Mouse (Mus musculus) midbrain, embryonic 13.5 days (tissue): Measurements from ENCODE around the gene Asna1. TPM values are rescaled to one million over a fixed set of nuclear protein-coding genes. Genes with fewer than 3 reads are reported as not detected.

ENCODE experiments used
- ATAC-seq: fragments of 200-750 bp; cut with Nextera tagmentation; 2 replicates; pipeline ENCODE4 v1.8.0; 2017; ENCODE audit warnings: mild to moderate bottlenecking, moderate TSS enrichment, moderate library complexity
- H3K27ac ChIP-seq: fragments of 300-500 bp; sonication (generic); 2 replicates; pipeline ENCODE4 v1.5.1; 2015; ENCODE audit warnings: inconsistent platforms, mild to moderate bottlenecking, moderate library complexity
- H3K27me3 ChIP-seq: fragments of 300-500 bp; sonication (generic); 2 replicates; pipeline ENCODE4 v1.6.1; 2015; ENCODE audit warnings: mild to moderate bottlenecking, inconsistent platforms
- H3K36me3 ChIP-seq: fragments of 300-500 bp; sonication (generic); 2 replicates; pipeline ENCODE4 v1.6.1; 2015; ENCODE audit warnings: mild to moderate bottlenecking, inconsistent platforms
- H3K4me1 ChIP-seq: fragments of 300-500 bp; sonication (generic); replicated peaks from 2 replicates; pipeline ENCODE4 v1.6.1; 2015; ENCODE audit warnings: inconsistent platforms
- H3K4me2 ChIP-seq: fragments of 300-500 bp; sonication (generic); replicated peaks from 2 replicates; pipeline ENCODE4 v1.6.1; 2015; ENCODE audit warnings: moderate library complexity, mild to moderate bottlenecking, inconsistent platforms
- H3K4me3 ChIP-seq: fragments of 300-500 bp; sonication (generic); replicated peaks from 2 replicates; pipeline ENCODE4 v1.5.1; 2015; ENCODE audit warnings: mild to moderate bottlenecking, inconsistent platforms
- H3K9ac ChIP-seq: fragments of 300-500 bp; sonication (generic); replicated peaks from 2 replicates; pipeline ENCODE4 v1.6.1; 2015; ENCODE audit warnings: mild to moderate bottlenecking, inconsistent platforms
- H3K9me3 ChIP-seq: fragments of 300-500 bp; sonication (generic); 2 replicates; pipeline ENCODE4 v1.6.1; 2016; ENCODE audit warnings: mild to moderate bottlenecking, inconsistent platforms
- WGBS: fragments of 180-500 bp; shearing (Covaris S2); methylation state at CpG from one replicate; pipeline ENCODE4 v1.1.7; 2015; 5-methylcytosine and 5-hydroxymethylcytosine counted together
- polyA plus RNA-seq: library from polyadenylated mRNA; unstranded; fragments of >200 nt; fragmentation: Nextera tagmentation; extraction: Ambion mirVana; gene quantifications from 2 replicates; pipeline ENCODE4 v1.2.1, GENCODE M21; 2015

Asna1 gene
- polyA plus RNA-seq, 1 experiment from 2014 or later, result 151 TPM

- Histone ChIP-seq H3K9me3 (no peaks in the 10 kb centered on the region), H3K9ac (no peak overlapping the region), H3K27me3 (peaks cover 72% of the 10 kb centered on the region), H3K4me2 (no peak overlapping the region), H3K36me3 (no peaks in the 10 kb centered on the region), H3K27ac (no peak overlapping the region), H3K4me3 (no peak overlapping the region), H3K4me1 (peaks cover 7% of the 10 kb centered on the region; the same call in 1 of the 2 replicates)
- WGBS, result 15% methylated on average over 28 of the region's 28 CpGs
- ATAC-seq, result no peak
Measured at GRCm38 (mm10) chr8:85011242-85011641, 13.8 kb downstream of the Asna1 start.

GRCm38 (mm10) chr8:85007686-85008085 lies 17.4 kb downstream of the Asna1 start:
- ATAC-seq, result no peak
- H3K27ac ChIP-seq, result no peak overlapping the region
- H3K9me3 ChIP-seq, result no peaks in the 10 kb centered on the region
- H3K9ac ChIP-seq, result no peak overlapping the region
- H3K4me1 ChIP-seq, result no peaks in the 10 kb centered on the region
- no peak overlapping the region for H3K4me2 ChIP-seq
- H3K4me3 ChIP-seq, result no peak overlapping the region
- WGBS, result 15% methylated on average over 25 of the region's 25 CpGs
- H3K36me3 ChIP-seq, result peaks cover 3% of the 10 kb centered on the region
- peaks cover 50% of the 10 kb centered on the region for H3K27me3 ChIP-seq

- Histone ChIP-seq H3K4me3 (peak overlapping the region; percentile 15; the same call in 1 of the 2 replicates), H3K9me3 (no peaks in the 10 kb centered on the region), H3K4me1 (peaks cover 16% of the 10 kb centered on the region), H3K9ac (peak overlapping the region; percentile 49; the same call in 1 of the 2 replicates), H3K27ac (no peak overlapping the region), H3K4me2 (peak overlapping the region; percentile 46), H3K36me3 (peaks cover 15% of the 10 kb centered on the region), H3K27me3 (peaks cover 22% of the 10 kb centered on the region)
- peak; percentile 85 for ATAC-seq
- 1% methylated on average over 17 of the region's 19 CpGs for WGBS
Measured at GRCm38 (mm10) chr8:84997649-84998295, 27.3 kb downstream of the Asna1 start.

- Histone ChIP-seq H3K4me3 (no peak overlapping the region), H3K36me3 (peaks cover 11% of the 10 kb centered on the region; the same call in 1 of the 2 replicates), H3K9ac (no peak overlapping the region), H3K4me2 (no peak overlapping the region), H3K27me3 (peaks cover 22% of the 10 kb centered on the region), H3K9me3 (no peaks in the 10 kb centered on the region), H3K27ac (no peak overlapping the region), H3K4me1 (peaks cover 16% of the 10 kb centered on the region)
- 0 out of 2 replicates have a peak, but pooled peaks have one; percentile 17 for ATAC-seq
- 72% methylated on average over 5 of the region's 5 CpGs for WGBS
Measured at GRCm38 (mm10) chr8:84996978-84997377, 28.1 kb downstream of the Asna1 start.

GRCm38 (mm10) chr8:84995680-84996079 lies 29.4 kb downstream of the Asna1 start:
- H3K4me3 ChIP-seq, result no peak overlapping the region
- no peak overlapping the region for H3K4me2 ChIP-seq
- H3K9me3 ChIP-seq, result no peaks in the 10 kb centered on the region
- no peak overlapping the region for H3K27ac ChIP-seq
- H3K36me3 ChIP-seq, result peaks cover 6% of the 10 kb centered on the region; the same call in 1 of the 2 replicates
- peaks cover 22% of the 10 kb centered on the region for H3K27me3 ChIP-seq
- WGBS, result 20% methylated on average over 25 of the region's 25 CpGs
- ATAC-seq, result no peak
- H3K4me1 ChIP-seq, result peaks cover 22% of the 10 kb centered on the region
- H3K9ac ChIP-seq, result 0 out of 2 replicates have a peak overlapping the region, but pooled peaks have one; percentile 46

GRCm38 (mm10) chr8:84994375-84994774 lies 30.7 kb downstream of the Asna1 start:
- no peak overlapping the region for H3K9ac ChIP-seq
- H3K36me3 ChIP-seq, result peaks cover 6% of the 10 kb centered on the region; the same call in 1 of the 2 replicates
- no peaks in the 10 kb centered on the region for H3K9me3 ChIP-seq
- peaks cover 25% of the 10 kb centered on the region for H3K4me1 ChIP-seq
- 94% methylated on average over 9 of the region's 9 CpGs for WGBS
- no peak overlapping the region for H3K27ac ChIP-seq
- no peak overlapping the region for H3K4me2 ChIP-seq
- H3K27me3 ChIP-seq, result peaks cover 22% of the 10 kb centered on the region
- no peak overlapping the region for H3K4me3 ChIP-seq
- ATAC-seq, result no peak

GRCm38 (mm10) chr8:84990836-84991235 lies 34.2 kb downstream of the Asna1 start:
- Histone ChIP-seq H3K9ac (peak overlapping the region; percentile 71), H3K4me2 (peak overlapping the region; percentile 87), H3K9me3 (no peaks in the 10 kb centered on the region), H3K4me1 (peaks cover 23% of the 10 kb centered on the region), H3K36me3 (peaks cover 6% of the 10 kb centered on the region; the same call in 1 of the 2 replicates), H3K27me3 (peaks cover 42% of the 10 kb centered on the region), H3K27ac (peak overlapping the region; percentile 74), H3K4me3 (peak overlapping the region; percentile 59)
- WGBS, result 2% methylated on average over 15 of the region's 15 CpGs
- peak; percentile 41 for ATAC-seq

- Histone ChIP-seq H3K36me3 (peaks cover 6% of the 10 kb centered on the region; the same call in 1 of the 2 replicates), H3K4me1 (peaks cover 22% of the 10 kb centered on the region), H3K9me3 (no peaks in the 10 kb centered on the region), H3K9ac (peak within 1 kb of the TSS; percentile 71), H3K27ac (peak within 1 kb of the TSS; percentile 74), H3K4me3 (peak within 1 kb of the TSS; percentile 59), H3K4me2 (peak within 1 kb of the TSS; percentile 87), H3K27me3 (peaks cover 37% of the 10 kb centered on the region)
- 0% methylated on average over 28 of the region's 28 CpGs for WGBS
- ATAC-seq, result peak; percentile 93
Measured at GRCm38 (mm10) chr8:84990349-84990748, 34.7 kb downstream of the Asna1 start, which contains the start of gene Hook2. Gene Hook2 (plus strand): TSS chr8:84990603.

- H3K9ac ChIP-seq, result peak overlapping the region; percentile 61
- H3K4me2 ChIP-seq, result peak overlapping the region; percentile 87
- peaks cover 34% of the 10 kb centered on the region for H3K27me3 ChIP-seq
- H3K9me3 ChIP-seq, result no peaks in the 10 kb centered on the region
- H3K27ac ChIP-seq, result peak overlapping the region; percentile 74
- peaks cover 27% of the 10 kb centered on the region for H3K4me1 ChIP-seq
- peaks cover under 1% of the 10 kb centered on the region; the same call in 1 of the 2 replicates for H3K36me3 ChIP-seq
- under 1% methylated on average over 15 of the region's 15 CpGs for WGBS
- H3K4me3 ChIP-seq, result peak overlapping the region; percentile 59
- peak; percentile 70 for ATAC-seq
Measured at GRCm38 (mm10) chr8:84989810-84990209, 35.3 kb downstream of the Asna1 start.

GRCm38 (mm10) chr8:84989311-84989731 lies 35.8 kb downstream of the Asna1 start:
- WGBS, result 12% methylated on average over 15 of the region's 15 CpGs
- Histone ChIP-seq H3K9ac (peak overlapping the region; percentile 28; the same call in 1 of the 2 replicates), H3K4me2 (peak overlapping the region; percentile 87), H3K27me3 (peaks cover 37% of the 10 kb centered on the region), H3K36me3 (no peaks in the 10 kb centered on the region), H3K4me1 (peaks cover 32% of the 10 kb centered on the region), H3K27ac (no peak overlapping the region), H3K9me3 (no peaks in the 10 kb centered on the region), H3K4me3 (peak overlapping the region; percentile 59; the same call in 1 of the 2 replicates)
- ATAC-seq, result no peak

- Histone ChIP-seq H3K4me2 (no peak overlapping the region), H3K9me3 (no peaks in the 10 kb centered on the region), H3K36me3 (no peaks in the 10 kb centered on the region), H3K4me1 (peaks cover 32% of the 10 kb centered on the region), H3K27ac (no peak overlapping the region), H3K9ac (no peak overlapping the region), H3K4me3 (no peak overlapping the region), H3K27me3 (peaks cover 41% of the 10 kb centered on the region)
- no peak for ATAC-seq
- 60% methylated on average over 2 of the region's 2 CpGs for WGBS
Measured at GRCm38 (mm10) chr8:84987903-84988302, 37.2 kb downstream of the Asna1 start.

- Histone ChIP-seq H3K27ac (no peak overlapping the region), H3K4me1 (peaks cover 32% of the 10 kb centered on the region), H3K9me3 (no peaks in the 10 kb centered on the region), H3K4me2 (no peak overlapping the region), H3K36me3 (no peaks in the 10 kb centered on the region), H3K27me3 (peaks cover 45% of the 10 kb centered on the region), H3K9ac (no peak overlapping the region), H3K4me3 (no peak overlapping the region)
- ATAC-seq, result no peak
- WGBS, result 81% methylated on average over 5 of the region's 5 CpGs
Measured at GRCm38 (mm10) chr8:84987388-84987787, 37.7 kb downstream of the Asna1 start.
